Mouse (Mus musculus) right cerebral cortex, postnatal 36 days (tissue): ENCODE measurements at regions not wholly inside any gene's neighbourhood (a gene's known extent, or its start where the extent isn't known, plus 50 kb on each side); places are given as distances from the start of the nearest gene placed in this dataset.

Experiments
- DNase-seq, 2 experiments: peaks; one replicate each; pipeline ENCODE4 v3.0.0; 2022; ENCODE audit warnings: low spot score in 2 of 2, mixed read lengths in 1 of 2

GRCm38 (mm10) chr15:68445341-68445740 is 1944.6 kb upstream of the Lrrc6 start:
- peak; percentile 51 to 72 for DNase-seq

- DNase-seq = peak; percentile 6 to 69
These were observed 1939.9 kb upstream of the Lrrc6 start for GRCm38 (mm10) chr15:68440636-68441035.

- DNase-seq = peak; percentile 24 to 71
These were observed 1935.3 kb upstream of the Lrrc6 start for GRCm38 (mm10) chr15:68435961-68436360.

- DNase-seq = no peak
These were observed 1930.5 kb upstream of the Lrrc6 start for GRCm38 (mm10) chr15:68431251-68431650.

- DNase-seq = no peak
These were observed 1929.8 kb upstream of the Lrrc6 start for GRCm38 (mm10) chr15:68430486-68430885.

- DNase-seq = peak; percentile 64 to 68
These were observed 1927.9 kb upstream of the Lrrc6 start for GRCm38 (mm10) chr15:68428444-68429228.

- no peak for DNase-seq
These were observed 1916.4 kb upstream of the Lrrc6 start for GRCm38 (mm10) chr15:68417142-68417541.

- DNase-seq = peak in 1 of 2 experiments; percentile 16
These were observed 1914.8 kb upstream of the Lrrc6 start for GRCm38 (mm10) chr15:68415401-68415925.

- no peak for DNase-seq
These were observed 1913.3 kb upstream of the Lrrc6 start for GRCm38 (mm10) chr15:68414047-68414446.

- DNase-seq = no peak
These were observed 1912.0 kb upstream of the Lrrc6 start for GRCm38 (mm10) chr15:68412697-68413096.

- DNase-seq = no peak
These were observed 1911.4 kb upstream of the Lrrc6 start for GRCm38 (mm10) chr15:68412156-68412555.

GRCm38 (mm10) chr15:68403554-68404070 is 1902.9 kb upstream of the Lrrc6 start:
- no peak for DNase-seq

- no peak for DNase-seq
These were observed 1901.0 kb upstream of the Lrrc6 start for GRCm38 (mm10) chr15:68401726-68402125.

- no peak for DNase-seq
These were observed 1900.3 kb upstream of the Lrrc6 start for GRCm38 (mm10) chr15:68401006-68401405.

- DNase-seq = no peak
These were observed 1895.9 kb upstream of the Lrrc6 start for GRCm38 (mm10) chr15:68396566-68396965.

- peak; percentile 6 to 15 for DNase-seq
These were observed 1894.0 kb upstream of the Lrrc6 start for GRCm38 (mm10) chr15:68394749-68395148.

GRCm38 (mm10) chr15:68394157-68394556 is 1893.4 kb upstream of the Lrrc6 start:
- no peak for DNase-seq

- no peak for DNase-seq
These were observed 1891.0 kb upstream of the Lrrc6 start for GRCm38 (mm10) chr15:68391737-68392136.

- DNase-seq = no peak
These were observed 1889.1 kb upstream of the Lrrc6 start for GRCm38 (mm10) chr15:68389855-68390254.

GRCm38 (mm10) chr15:68387349-68388065 is 1886.8 kb upstream of the Lrrc6 start:
- no peak for DNase-seq

GRCm38 (mm10) chr15:68384571-68385335 is 1884.0 kb upstream of the Lrrc6 start:
- DNase-seq = no peak

GRCm38 (mm10) chr15:68375166-68375565 is 1874.5 kb upstream of the Lrrc6 start:
- no peak for DNase-seq
